Mouse (Mus musculus): Measurements from ENCODE around the gene Pidd1. TPM values are rescaled to one million over a fixed set of nuclear protein-coding genes. Genes with fewer than 3 reads are reported as not detected.
"Not testable (repeated sequence)": the region's sequence is repeated elsewhere in the genome, so short reads cannot be mapped to it uniquely, and the experiment has no call there.

The Pidd1 gene
- polyA plus RNA-seq, 1 experiment, result 2.7 TPM

DNA sequence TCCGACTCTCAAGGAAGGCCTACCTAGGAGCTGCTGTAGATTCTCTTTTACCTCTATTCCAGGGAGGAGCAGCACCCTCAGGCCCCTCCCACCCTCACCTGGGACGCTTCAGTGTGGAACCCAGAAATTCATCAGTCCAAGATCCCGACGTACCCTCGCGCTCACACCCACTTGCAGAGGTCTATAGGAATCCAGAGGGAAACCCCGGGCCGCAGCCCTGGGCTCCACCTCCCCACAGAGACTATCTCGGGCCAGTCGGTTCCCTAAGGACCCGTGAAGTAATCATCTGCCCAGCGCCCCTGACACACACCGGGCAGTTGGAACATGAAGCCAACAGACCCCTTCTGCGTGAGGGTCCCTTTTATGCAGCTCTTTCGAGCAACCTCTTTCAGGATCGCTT lies 30.5 kb downstream of the Pidd1 start:
- Histone ChIP-seq H3K4me1 (ENCODE audit: control insufficient read depth, insufficient read depth, low read length) (no peaks in the 10 kb centered on the region; the same call in 1 of the 2 replicates), H3K27ac (ENCODE audit: insufficient read depth, low read length) (peak overlapping the region; percentile 30), H3K4me3 (ENCODE audit: insufficient read depth, low read length) (peak overlapping the region; percentile 62)
- no peak for TF ChIP-seq CTCF (IDR thresholded peaks at IDR 0.05; ENCODE audit: extremely low read depth, insufficient read depth, low read length)
- no peak for TF ChIP-seq POLR2A (IDR thresholded peaks at IDR 0.05; ENCODE audit: extremely low read depth, insufficient read depth, low read length)

- no peak for TF ChIP-seq POLR2A (IDR thresholded peaks at IDR 0.05; ENCODE audit: extremely low read depth, insufficient read depth, low read length)
- no peak for TF ChIP-seq CTCF (IDR thresholded peaks at IDR 0.05; ENCODE audit: extremely low read depth, insufficient read depth, low read length)
- no peaks in the 10 kb centered on the region; the same call in 1 of the 2 replicates for H3K4me1 ChIP-seq (ENCODE audit: control insufficient read depth, insufficient read depth, low read length)
- H3K4me3 ChIP-seq (ENCODE audit: insufficient read depth, low read length), result no peak overlapping the region
- H3K27ac ChIP-seq (ENCODE audit: insufficient read depth, low read length), result no peak overlapping the region
These were observed 32.2 kb downstream of the Pidd1 start for GRCm38 (mm10) chr7:141411667-141412066.

- H3K4me1 ChIP-seq (ENCODE audit: control insufficient read depth, insufficient read depth, low read length), result no peaks in the 10 kb centered on the region; the same call in 1 of the 2 replicates
- no peak overlapping the region for H3K27ac ChIP-seq (ENCODE audit: insufficient read depth, low read length)
These were observed 33.2 kb downstream of the Pidd1 start for GRCm38 (mm10) chr7:141410631-141411030.

DNA sequence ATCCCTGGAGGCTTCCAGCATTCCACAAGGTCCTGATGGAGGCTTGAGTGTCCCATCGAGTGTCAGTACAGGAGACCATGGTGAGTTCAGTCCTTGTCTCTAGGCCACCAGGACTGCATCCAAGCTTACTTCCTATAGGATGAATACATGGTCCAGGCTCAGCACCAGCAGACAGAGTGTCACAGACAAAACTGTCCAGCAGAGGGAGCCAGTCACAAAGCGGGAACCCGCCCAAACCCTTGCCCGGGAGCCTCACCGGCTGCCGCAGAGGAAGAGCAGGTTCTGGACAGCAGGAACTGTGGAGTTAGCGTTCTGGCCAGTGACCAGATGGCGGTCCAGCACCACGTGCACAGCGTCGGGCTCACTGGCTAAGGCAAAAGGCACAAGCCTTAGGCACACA lies 35.0 kb downstream of the Pidd1 start:
- no peak overlapping the region for H3K27ac ChIP-seq (ENCODE audit: insufficient read depth, low read length)
- peak; percentile 84 for TF ChIP-seq CTCF (IDR thresholded peaks at IDR 0.05; ENCODE audit: extremely low read depth, insufficient read depth, low read length)
- TF ChIP-seq POLR2A (IDR thresholded peaks at IDR 0.05; ENCODE audit: extremely low read depth, insufficient read depth, low read length), result no peak
- no peak overlapping the region for H3K4me3 ChIP-seq (ENCODE audit: insufficient read depth, low read length)
- H3K4me1 ChIP-seq (ENCODE audit: control insufficient read depth, insufficient read depth, low read length), result no peaks in the 10 kb centered on the region; the same call in 1 of the 2 replicates

More at GRCm38 (mm10) chr7:141410631-141411030, 33.2 kb downstream of the Pidd1 start:
- TF ChIP-seq CTCF (IDR thresholded peaks at IDR 0.05; ENCODE audit: extremely low read depth, insufficient read depth, low read length) (no peak), POLR2A (IDR thresholded peaks at IDR 0.05; ENCODE audit: extremely low read depth, insufficient read depth, low read length) (no peak)
- H3K4me3 ChIP-seq (ENCODE audit: insufficient read depth, low read length), result no peak overlapping the region

DNA sequence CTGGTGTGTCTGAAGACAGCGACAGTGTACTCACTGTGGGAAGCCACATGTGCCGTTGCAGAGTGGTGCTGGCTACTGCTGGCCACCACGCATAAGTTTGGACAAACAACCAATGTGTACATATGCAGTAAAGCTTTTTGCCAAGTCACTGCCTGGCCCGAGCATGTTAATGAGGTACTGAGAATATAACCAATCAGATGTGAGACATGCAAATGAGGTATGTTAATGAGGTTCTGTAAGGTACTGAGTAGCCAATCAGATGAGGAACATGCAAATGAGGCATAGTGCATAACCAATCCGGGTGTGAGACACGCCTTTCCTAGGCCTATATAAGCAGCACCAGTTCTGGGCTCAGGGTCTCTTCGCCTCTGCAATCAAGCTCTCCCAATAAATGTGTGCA lies 36.2 kb downstream of the Pidd1 start:
- not testable (repeated sequence) for H3K4me1 ChIP-seq (ENCODE audit: control insufficient read depth, insufficient read depth, low read length); H3K27ac ChIP-seq (ENCODE audit: insufficient read depth, low read length); H3K4me3 ChIP-seq (ENCODE audit: insufficient read depth, low read length)

- no peak for TF ChIP-seq POLR2A (IDR thresholded peaks at IDR 0.05; ENCODE audit: extremely low read depth, insufficient read depth, low read length)
- TF ChIP-seq CTCF (IDR thresholded peaks at IDR 0.05; ENCODE audit: extremely low read depth, insufficient read depth, low read length), result no peak
- no peaks in the 10 kb centered on the region; the same call in 1 of the 2 replicates for H3K4me1 ChIP-seq (ENCODE audit: control insufficient read depth, insufficient read depth, low read length)
- no peak overlapping the region for H3K27ac ChIP-seq (ENCODE audit: insufficient read depth, low read length)
- no peak overlapping the region for H3K4me3 ChIP-seq (ENCODE audit: insufficient read depth, low read length)
These were observed 38.4 kb downstream of the Pidd1 start for GRCm38 (mm10) chr7:141405466-141405865.

DNA sequence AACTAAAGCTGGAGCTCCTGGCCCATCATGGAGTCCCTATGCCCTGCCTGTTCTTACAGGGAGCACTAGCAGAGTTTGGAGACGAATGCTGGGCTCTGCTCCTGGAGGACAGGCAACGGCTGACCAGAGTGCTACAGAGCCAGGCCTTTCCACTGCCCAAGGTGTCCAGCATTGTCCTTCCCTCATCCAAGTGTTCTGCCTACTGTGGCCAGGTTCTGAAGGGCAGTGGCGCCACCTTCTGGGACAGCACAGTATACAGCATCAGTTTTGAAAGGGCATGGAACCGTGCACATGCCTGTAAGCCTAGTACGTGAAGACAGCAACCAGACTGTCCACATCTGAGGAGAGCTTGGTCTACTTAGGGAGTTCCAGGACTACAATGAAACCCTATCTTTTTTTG lies 40.5 kb downstream of the Pidd1 start:
- TF ChIP-seq POLR2A (IDR thresholded peaks at IDR 0.05; ENCODE audit: extremely low read depth, insufficient read depth, low read length), result no peak
- peak; percentile 86 for TF ChIP-seq CTCF (IDR thresholded peaks at IDR 0.05; ENCODE audit: extremely low read depth, insufficient read depth, low read length)
- no peaks in the 10 kb centered on the region for H3K4me1 ChIP-seq (ENCODE audit: control insufficient read depth, insufficient read depth, low read length)
- H3K4me3 ChIP-seq (ENCODE audit: insufficient read depth, low read length), result no peak overlapping the region
- H3K27ac ChIP-seq (ENCODE audit: insufficient read depth, low read length), result no peak overlapping the region

GRCm38 (mm10) chr7:141395348-141395747 lies 48.5 kb downstream of the Pidd1 start:
- TF ChIP-seq CTCF (IDR thresholded peaks at IDR 0.05; ENCODE audit: extremely low read depth, insufficient read depth, low read length), result no peak
- TF ChIP-seq POLR2A (IDR thresholded peaks at IDR 0.05; ENCODE audit: extremely low read depth, insufficient read depth, low read length), result no peak
- H3K4me1 ChIP-seq (ENCODE audit: control insufficient read depth, insufficient read depth, low read length), result peaks cover 6% of the 10 kb centered on the region; the same call in 1 of the 2 replicates
- no peak overlapping the region for H3K27ac ChIP-seq (ENCODE audit: insufficient read depth, low read length)
- no peak overlapping the region for H3K4me3 ChIP-seq (ENCODE audit: insufficient read depth, low read length)

DNA sequence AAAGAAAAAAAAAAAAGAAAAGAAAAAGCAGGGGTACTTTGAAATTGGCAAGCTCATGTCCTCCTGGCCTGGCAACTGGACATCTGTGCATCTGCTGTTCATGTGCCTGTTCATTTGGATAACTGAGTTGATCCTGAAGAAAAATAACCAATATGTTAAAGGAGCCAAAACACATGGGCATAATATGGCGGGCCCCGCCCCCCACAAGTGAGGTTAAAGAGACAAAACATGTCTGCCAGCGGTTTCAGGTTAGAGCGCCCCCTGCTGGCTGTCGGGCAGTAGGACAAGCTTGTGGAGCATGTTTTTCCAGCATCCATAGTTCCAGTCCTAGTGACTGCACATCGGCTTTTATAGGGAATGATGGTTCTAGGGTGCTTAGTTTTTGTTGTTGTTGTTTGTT lies 49.1 kb downstream of the Pidd1 start:
- Histone ChIP-seq H3K27ac (ENCODE audit: insufficient read depth, low read length) (no peak overlapping the region), H3K4me1 (ENCODE audit: control insufficient read depth, insufficient read depth, low read length) (peaks cover 6% of the 10 kb centered on the region; the same call in 1 of the 2 replicates), H3K4me3 (ENCODE audit: insufficient read depth, low read length) (no peak overlapping the region)
- TF ChIP-seq CTCF (IDR thresholded peaks at IDR 0.05; ENCODE audit: extremely low read depth, insufficient read depth, low read length) (peak; percentile 49), POLR2A (IDR thresholded peaks at IDR 0.05; ENCODE audit: extremely low read depth, insufficient read depth, low read length) (no peak)

DNA sequence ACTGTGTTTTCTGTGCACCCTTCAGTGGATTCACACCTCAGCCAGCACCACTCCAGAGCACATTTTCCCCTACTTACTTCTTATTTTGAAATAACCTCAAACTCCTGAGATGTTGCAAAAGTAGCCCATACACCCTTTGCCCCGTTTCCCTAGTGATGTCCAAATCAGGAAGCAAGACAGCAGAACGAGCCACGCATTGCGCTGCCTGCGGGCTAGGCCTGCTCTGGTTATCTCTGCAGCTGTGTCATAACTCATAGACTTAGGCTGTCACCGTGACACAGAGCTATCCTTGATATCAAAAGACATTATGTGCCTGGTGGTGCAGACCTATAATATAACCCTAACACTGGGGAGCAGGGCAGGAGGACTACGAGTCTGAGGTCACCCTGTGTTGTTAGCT lies 49.7 kb downstream of the Pidd1 start:
- Histone ChIP-seq H3K4me1 (ENCODE audit: control insufficient read depth, insufficient read depth, low read length) (peaks cover 6% of the 10 kb centered on the region; the same call in 1 of the 2 replicates), H3K4me3 (ENCODE audit: insufficient read depth, low read length) (no peak overlapping the region)
- no peak for TF ChIP-seq POLR2A (IDR thresholded peaks at IDR 0.05; ENCODE audit: extremely low read depth, insufficient read depth, low read length)

More for the DNA sequence above, 49.7 kb downstream of the Pidd1 start:
- no peak overlapping the region for H3K27ac ChIP-seq (ENCODE audit: insufficient read depth, low read length)
